Mouse (Mus musculus) hindlimb bud, embryonic 11.5 days (tissue): ENCODE data around the gene Itsn1.

Experiments
- DNase-seq: peaks from one replicate; pipeline ENCODE4 v3.0.0-alpha.2; 2012; ENCODE audit warnings: low read depth, low spot score; ENCODE audit errors: extremely low spot score

Itsn1 gene

GRCm38 (mm10) chr16:91804831-91805230, 75.8 kb downstream of the Itsn1 start:
- no peak for DNase-seq

- DNase-seq, result no peak
These were observed 81.2 kb downstream of the Itsn1 start for GRCm38 (mm10) chr16:91810235-91810634.

GRCm38 (mm10) chr16:91811339-91811738, 82.3 kb downstream of the Itsn1 start:
- DNase-seq, result no peak

GRCm38 (mm10) chr16:91811876-91812275, 82.8 kb downstream of the Itsn1 start:
- no peak for DNase-seq

GRCm38 (mm10) chr16:91813543-91813942, 84.5 kb downstream of the Itsn1 start:
- DNase-seq, result no peak

GRCm38 (mm10) chr16:91815067-91815466, 86.0 kb downstream of the Itsn1 start:
- no peak for DNase-seq

GRCm38 (mm10) chr16:91820299-91820698, 91.2 kb downstream of the Itsn1 start:
- DNase-seq, result no peak

GRCm38 (mm10) chr16:91822325-91822724, 93.2 kb downstream of the Itsn1 start:
- DNase-seq, result no peak

GRCm38 (mm10) chr16:91822759-91823158, 93.7 kb downstream of the Itsn1 start:
- DNase-seq, result no peak

GRCm38 (mm10) chr16:91825774-91826325, 96.8 kb downstream of the Itsn1 start:
- no peak for DNase-seq

- DNase-seq, result no peak
These were observed 97.8 kb downstream of the Itsn1 start for GRCm38 (mm10) chr16:91826893-91827292.

GRCm38 (mm10) chr16:91827456-91827855, 98.4 kb downstream of the Itsn1 start:
- DNase-seq, result no peak

GRCm38 (mm10) chr16:91828160-91828559, 99.1 kb downstream of the Itsn1 start:
- DNase-seq, result no peak

GRCm38 (mm10) chr16:91828603-91829002, 99.5 kb downstream of the Itsn1 start:
- DNase-seq, result no peak

GRCm38 (mm10) chr16:91829121-91829520, 100.0 kb downstream of the Itsn1 start:
- DNase-seq, result no peak

GRCm38 (mm10) chr16:91830260-91830659, 101.2 kb downstream of the Itsn1 start:
- DNase-seq, result no peak

GRCm38 (mm10) chr16:91833121-91833520, 104.0 kb downstream of the Itsn1 start:
- DNase-seq, result no peak

- DNase-seq, result no peak
These were observed 104.5 kb downstream of the Itsn1 start for GRCm38 (mm10) chr16:91833558-91833957.

GRCm38 (mm10) chr16:91833981-91834380, 104.9 kb downstream of the Itsn1 start:
- DNase-seq, result no peak

GRCm38 (mm10) chr16:91835790-91836189, 106.7 kb downstream of the Itsn1 start:
- DNase-seq, result no peak

GRCm38 (mm10) chr16:91836592-91837557, 107.8 kb downstream of the Itsn1 start:
- DNase-seq, result no peak

- DNase-seq, result no peak
These were observed 108.5 kb downstream of the Itsn1 start for GRCm38 (mm10) chr16:91837558-91838041.
